Mouse (Mus musculus) small intestine, adult 2 months (tissue): ENCODE data around the gene Lhfp.

Source experiments
- CTCF ChIP-seq: fragments of 200-500 bp; IDR thresholded peaks from 2 replicates; pipeline ENCODE4 v1.5.1; 2012; ENCODE audit warnings: low read depth, mild to moderate bottlenecking, control low read depth, inconsistent platforms, low read length, moderate library complexity, mixed read lengths; ENCODE audit not compliant: insufficient replicate concordance, insufficient read length; ENCODE audit errors: extremely low read depth
- POLR2A ChIP-seq: fragments of 200-500 bp; IDR thresholded peaks from 2 replicates; pipeline ENCODE4 v1.6.1; 2012; ENCODE audit warnings: low read depth, mild to moderate bottlenecking, control low read depth, inconsistent platforms, low read length, moderate library complexity

DNA sequence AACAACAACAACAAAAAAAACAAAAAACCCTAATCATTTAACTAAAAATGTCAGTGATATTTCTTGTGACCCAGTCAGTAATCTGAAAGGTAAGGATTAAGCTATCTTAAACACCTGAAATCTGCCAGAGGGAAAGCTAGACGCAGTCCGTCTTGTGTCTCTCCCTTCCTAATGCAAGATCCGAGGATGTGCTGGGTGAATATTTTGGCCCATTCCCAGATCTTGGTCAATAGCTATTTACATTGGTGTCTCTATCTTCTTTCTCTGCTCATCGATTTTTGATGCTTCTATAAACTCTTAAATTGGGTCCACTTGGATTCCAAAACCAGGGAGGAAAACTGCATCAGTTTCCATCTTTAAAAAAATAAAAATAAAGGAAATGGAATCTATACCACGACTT lies 104.6 kb downstream of the Lhfp start:
- no peak for TF ChIP-seq CTCF
- TF ChIP-seq POLR2A, result no peak
